Mouse (Mus musculus) frontal cortex, postnatal 14 days (tissue): Measurements from ENCODE around the gene Tnn.

Experiments
- DNase-seq, 2 experiments: peaks; one replicate each; pipeline ENCODE4 v3.0.0; 2022; ENCODE audit warnings: low spot score in 2 of 2

Gene Tnn

GRCm38 (mm10) chr1:160153480-160153879, at the start of gene Tnn:
Gene Tnn, minus strand, starts transcription at chr1:160153580.
- no peak for DNase-seq

- no peak for DNase-seq
Observed at GRCm38 (mm10) chr1:160195337-160195663, 41.9 kb upstream of the Tnn start.

GRCm38 (mm10) chr1:160194529-160195336, 41.4 kb upstream of the Tnn start, which contains the start of gene Mrps14:
Gene Mrps14, plus strand, starts transcription at chr1:160195215.
- DNase-seq = peak; percentile 93 to 97

- DNase-seq = peak; percentile 25 to 44
Observed at GRCm38 (mm10) chr1:160184506-160184905, 31.1 kb upstream of the Tnn start.

GRCm38 (mm10) chr1:160181216-160181615, 27.8 kb upstream of the Tnn start:
- no peak for DNase-seq

- no peak for DNase-seq
Observed at GRCm38 (mm10) chr1:160176903-160177302, 23.5 kb upstream of the Tnn start.

- DNase-seq = no peak
Observed at GRCm38 (mm10) chr1:160166600-160166999, 13.2 kb upstream of the Tnn start.

- no peak for DNase-seq
Observed at GRCm38 (mm10) chr1:160158190-160158589, 4.8 kb upstream of the Tnn start.

- DNase-seq = no peak
Observed at GRCm38 (mm10) chr1:160150726-160151125, 2.7 kb downstream of the Tnn start.

GRCm38 (mm10) chr1:160149291-160149906, 4.0 kb downstream of the Tnn start:
- DNase-seq = peak; percentile 17 to 26

GRCm38 (mm10) chr1:160147274-160147673, 6.1 kb downstream of the Tnn start:
- DNase-seq = no peak

GRCm38 (mm10) chr1:160145606-160146005, 7.8 kb downstream of the Tnn start:
- DNase-seq = no peak

GRCm38 (mm10) chr1:160144343-160144742, 9.0 kb downstream of the Tnn start:
- DNase-seq = no peak

- DNase-seq = no peak
Observed at GRCm38 (mm10) chr1:160136362-160136890, 17.0 kb downstream of the Tnn start.

- no peak for DNase-seq
Observed at GRCm38 (mm10) chr1:160133464-160134079, 19.8 kb downstream of the Tnn start.

- no peak for DNase-seq
Observed at GRCm38 (mm10) chr1:160123957-160124356, 29.4 kb downstream of the Tnn start.

- no peak for DNase-seq
Observed at GRCm38 (mm10) chr1:160108604-160109003, 44.8 kb downstream of the Tnn start.

- DNase-seq = no peak
Observed at GRCm38 (mm10) chr1:160105426-160105825, 48.0 kb downstream of the Tnn start.

GRCm38 (mm10) chr1:160100996-160101395, 52.4 kb downstream of the Tnn start:
- DNase-seq = no peak

GRCm38 (mm10) chr1:160099659-160100302, 53.6 kb downstream of the Tnn start:
- no peak for DNase-seq

GRCm38 (mm10) chr1:160086651-160087050, 66.7 kb downstream of the Tnn start:
- DNase-seq = no peak

GRCm38 (mm10) chr1:160084239-160084638, 69.1 kb downstream of the Tnn start:
- no peak for DNase-seq
